Mouse (Mus musculus) MEL-GATA-1-ER (cell line): ENCODE results near the gene Hspb11.

Experiments
- DNase-seq: peaks from one replicate; pipeline ENCODE4 v3.0.0-alpha.2; 2012; ENCODE audit warnings: low read depth; ENCODE audit errors: extremely low read depth

Hspb11 gene

DNA sequence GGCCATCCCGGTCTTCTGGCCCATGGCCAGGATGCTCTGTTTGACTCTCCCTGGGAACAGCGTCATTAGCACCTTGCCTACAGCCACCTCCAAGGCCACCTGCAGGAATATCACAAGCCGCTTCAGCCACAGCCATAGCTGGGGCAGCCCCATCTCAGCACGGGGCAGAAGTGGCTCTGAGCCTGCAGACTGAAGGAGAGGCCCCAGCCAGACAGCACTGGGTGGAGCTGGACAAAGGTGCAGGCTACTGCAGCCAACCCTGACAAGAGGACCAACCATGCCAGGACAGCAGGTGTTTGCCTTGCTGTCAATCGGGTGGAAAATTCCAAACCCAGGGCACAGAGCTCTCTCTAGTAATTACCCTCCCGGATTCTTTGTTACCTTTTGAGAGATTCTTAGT, 53.6 kb downstream of the Hspb11 start, which contains the start of gene Dio1:
Gene Dio1 (minus strand): TSS at position 204 of the 400 bp plus-strand sequence.
- DNase-seq = no peak

DNA sequence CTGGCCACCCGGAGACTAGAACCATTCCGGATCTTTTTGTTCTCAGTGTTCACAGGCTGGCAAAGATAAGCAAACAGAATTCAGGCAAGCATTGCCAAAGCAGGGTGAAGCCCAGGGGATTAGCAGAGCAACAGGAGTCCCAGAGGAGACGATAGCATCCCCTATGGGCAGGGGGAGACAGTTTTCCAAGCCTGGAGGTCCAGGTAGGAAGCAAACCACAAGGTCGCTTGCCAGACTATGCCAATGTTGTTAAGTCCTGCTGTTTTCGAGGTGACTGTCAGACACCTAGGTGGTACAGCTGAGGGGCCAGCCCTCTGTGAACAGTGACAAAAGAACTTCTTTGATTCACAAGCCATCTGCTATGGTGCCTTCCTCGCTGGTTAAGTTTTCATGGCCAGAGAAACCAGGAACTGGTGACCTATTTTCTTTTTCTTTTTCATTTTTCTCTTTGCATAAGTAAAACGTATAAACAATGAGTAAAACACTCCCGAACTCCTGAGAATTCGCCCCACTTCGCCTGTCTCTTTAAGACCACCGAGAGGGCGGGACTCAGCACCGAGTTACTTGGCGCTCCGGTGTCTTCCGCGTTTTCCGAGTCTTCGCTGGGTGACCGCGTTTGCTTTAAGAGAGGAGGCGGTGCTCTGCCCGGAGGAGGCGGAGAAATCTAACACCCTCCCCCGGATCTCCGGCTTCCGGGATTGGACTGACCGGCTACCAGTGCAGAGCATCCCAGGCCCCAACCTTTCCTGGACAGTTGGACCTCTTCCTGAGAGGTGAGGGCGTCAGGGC, 60.5 kb downstream of the Hspb11 start, which contains the start of gene Yipf1:
Gene Yipf1 (plus strand): TSS at position 674 of the 789 bp plus-strand sequence.
- DNase-seq = peak; percentile 69

DNA sequence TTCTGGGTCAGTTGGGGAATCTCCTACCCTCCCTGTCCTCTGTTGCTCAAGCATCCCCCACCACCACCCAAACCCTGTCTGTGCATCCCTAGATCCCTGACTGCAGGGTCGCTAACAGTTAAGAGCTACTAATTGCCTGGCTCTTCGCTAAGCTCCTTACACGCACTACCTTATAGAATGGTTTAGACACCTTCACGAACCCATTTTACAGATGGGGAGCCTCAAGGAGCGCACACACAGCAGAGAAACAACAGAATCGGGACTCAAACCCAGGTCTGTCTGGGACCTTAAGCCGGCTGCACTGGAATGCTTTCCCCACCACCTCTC, 61.0 kb downstream of the Hspb11 start:
- peak; percentile 18 for DNase-seq

DNA sequence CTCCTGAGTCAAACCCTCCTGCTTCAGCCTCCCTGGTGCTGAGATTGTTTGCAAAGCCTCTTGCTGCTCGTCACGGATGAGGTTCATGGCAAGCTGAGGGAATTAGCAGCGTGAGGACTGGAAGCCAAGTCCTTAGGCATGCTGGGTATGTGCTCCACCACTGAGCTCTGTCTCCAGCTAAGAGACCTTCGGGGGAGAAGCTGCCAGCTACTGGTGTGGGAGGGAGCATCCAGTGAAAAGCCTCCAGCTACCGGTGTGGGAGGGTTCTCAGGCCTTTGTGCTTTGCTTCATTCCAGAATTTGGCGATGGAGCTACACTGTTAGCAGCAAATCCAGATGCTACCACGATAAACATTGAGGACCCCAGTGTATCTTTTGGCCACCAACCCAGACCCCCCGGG, 65.3 kb downstream of the Hspb11 start:
- DNase-seq = no peak

DNA sequence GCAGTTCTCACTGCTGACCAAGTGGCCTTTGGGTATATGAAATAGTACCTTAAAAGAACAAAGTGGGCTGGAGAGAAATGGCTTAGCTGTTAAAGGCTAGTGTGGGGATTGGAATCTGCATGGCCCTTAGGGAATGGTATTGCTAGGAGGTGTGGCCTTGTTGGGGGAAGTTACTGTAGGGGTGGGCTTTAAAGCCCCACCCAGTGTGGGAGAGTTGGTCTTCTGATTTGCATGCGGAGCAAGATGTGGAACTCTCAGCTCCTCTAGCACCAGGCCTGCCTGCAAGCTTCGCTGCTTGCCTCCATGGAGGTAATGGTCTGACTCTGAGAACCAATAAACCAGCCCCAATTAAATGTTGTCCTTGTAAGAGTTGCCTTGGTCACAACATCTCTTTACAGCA, 67.6 kb downstream of the Hspb11 start:
- no peak for DNase-seq

DNA sequence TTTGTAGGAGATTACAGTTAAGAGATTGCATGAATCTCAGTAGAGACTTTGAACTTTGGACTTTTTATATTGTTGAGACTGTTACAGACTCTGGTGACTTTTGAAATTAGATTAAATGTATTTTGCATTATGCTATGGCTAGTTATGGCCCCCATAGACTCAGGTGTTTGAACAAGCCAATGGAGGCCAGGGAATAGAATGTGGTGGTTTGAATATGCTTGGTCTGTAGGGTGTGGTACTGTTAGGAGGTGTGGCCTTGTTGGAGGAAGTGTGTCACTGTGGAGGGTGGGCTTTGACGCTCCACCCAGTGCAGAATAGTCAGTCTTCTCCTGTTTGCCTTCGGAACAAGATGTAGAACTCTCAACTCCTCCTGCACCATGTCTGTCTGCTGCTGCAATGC, 69.7 kb downstream of the Hspb11 start:
- no peak for DNase-seq

DNA sequence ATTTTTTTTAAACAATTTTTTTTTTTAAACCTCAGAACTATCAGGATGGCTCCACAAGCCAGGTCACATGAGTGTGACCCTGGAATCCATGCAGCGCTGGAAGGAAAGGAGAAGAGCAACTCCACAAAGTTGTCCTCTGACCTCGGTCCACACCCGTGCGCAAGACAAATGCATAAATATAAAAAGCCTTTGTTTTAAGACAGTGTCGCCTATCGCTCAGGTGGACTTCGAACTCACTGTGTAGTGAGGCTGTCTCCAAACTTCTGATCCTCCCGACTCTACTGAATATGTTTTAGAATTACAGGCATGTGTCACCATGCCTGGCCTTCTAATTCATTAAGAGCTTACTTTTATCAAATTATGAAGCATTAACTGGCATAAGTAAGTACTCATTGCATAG, 75.1 kb downstream of the Hspb11 start:
- DNase-seq = no peak
